Mouse (Mus musculus) left cerebral cortex, adult 9 months (tissue): ENCODE measurements around the gene Zfp981.
"Not testable (repeated sequence)": the region's sequence is repeated elsewhere in the genome, so short reads cannot be mapped to it uniquely, and the experiment has no call there.

Source experiments
- DNase-seq, 2 experiments: peaks; one replicate each; pipeline ENCODE4 v3.0.0; 2022; ENCODE audit warnings: low spot score in 2 of 2

Zfp981 gene

GRCm38 (mm10) chr4:146485183-146485939 lies 16.5 kb upstream of the Zfp981 start:
- not testable (repeated sequence) for DNase-seq

GRCm38 (mm10) chr4:146486753-146487152 lies 15.1 kb upstream of the Zfp981 start:
- not testable (repeated sequence) for DNase-seq

- not testable (repeated sequence) for DNase-seq
These were observed 12.6 kb upstream of the Zfp981 start for GRCm38 (mm10) chr4:146489196-146489595.

- not testable (repeated sequence) for DNase-seq
These were observed 9.8 kb upstream of the Zfp981 start for GRCm38 (mm10) chr4:146491993-146492392.

- no peak for DNase-seq
These were observed 9.4 kb upstream of the Zfp981 start for GRCm38 (mm10) chr4:146492439-146492838.

GRCm38 (mm10) chr4:146492851-146493250 lies 9.0 kb upstream of the Zfp981 start:
- no peak for DNase-seq

GRCm38 (mm10) chr4:146493319-146493907 lies 8.4 kb upstream of the Zfp981 start:
- not testable (repeated sequence) for DNase-seq

GRCm38 (mm10) chr4:146494980-146495379 lies 6.8 kb upstream of the Zfp981 start:
- DNase-seq = no peak

- not testable (repeated sequence) for DNase-seq
These were observed 4.0 kb upstream of the Zfp981 start for GRCm38 (mm10) chr4:146497695-146498275.

GRCm38 (mm10) chr4:146509029-146509428 lies 7.2 kb downstream of the Zfp981 start:
- DNase-seq = not testable (repeated sequence)

GRCm38 (mm10) chr4:146511871-146512270 lies 10.0 kb downstream of the Zfp981 start:
- not testable (repeated sequence) for DNase-seq

- DNase-seq = no peak
These were observed 14.6 kb downstream of the Zfp981 start for GRCm38 (mm10) chr4:146516474-146516873.

GRCm38 (mm10) chr4:146517150-146517549 lies 15.3 kb downstream of the Zfp981 start:
- DNase-seq = not testable (repeated sequence)

- no peak for DNase-seq
These were observed 18.9 kb downstream of the Zfp981 start for GRCm38 (mm10) chr4:146520723-146521122.

- DNase-seq = no peak
These were observed 32.7 kb downstream of the Zfp981 start for GRCm38 (mm10) chr4:146534574-146534973.

GRCm38 (mm10) chr4:146535883-146536282 lies 34.1 kb downstream of the Zfp981 start:
- no peak for DNase-seq

- DNase-seq = not testable (repeated sequence)
These were observed 78.4 kb downstream of the Zfp981 start for GRCm38 (mm10) chr4:146579905-146580873.
